Mouse (Mus musculus) lung, postnatal 4 days (tissue): ENCODE results near the gene Zfp512b.

Experiments used
- DNase-seq, 2 experiments: peaks; one replicate each; pipeline ENCODE4 v3.0.0; 2021

The Zfp512b gene

DNA sequence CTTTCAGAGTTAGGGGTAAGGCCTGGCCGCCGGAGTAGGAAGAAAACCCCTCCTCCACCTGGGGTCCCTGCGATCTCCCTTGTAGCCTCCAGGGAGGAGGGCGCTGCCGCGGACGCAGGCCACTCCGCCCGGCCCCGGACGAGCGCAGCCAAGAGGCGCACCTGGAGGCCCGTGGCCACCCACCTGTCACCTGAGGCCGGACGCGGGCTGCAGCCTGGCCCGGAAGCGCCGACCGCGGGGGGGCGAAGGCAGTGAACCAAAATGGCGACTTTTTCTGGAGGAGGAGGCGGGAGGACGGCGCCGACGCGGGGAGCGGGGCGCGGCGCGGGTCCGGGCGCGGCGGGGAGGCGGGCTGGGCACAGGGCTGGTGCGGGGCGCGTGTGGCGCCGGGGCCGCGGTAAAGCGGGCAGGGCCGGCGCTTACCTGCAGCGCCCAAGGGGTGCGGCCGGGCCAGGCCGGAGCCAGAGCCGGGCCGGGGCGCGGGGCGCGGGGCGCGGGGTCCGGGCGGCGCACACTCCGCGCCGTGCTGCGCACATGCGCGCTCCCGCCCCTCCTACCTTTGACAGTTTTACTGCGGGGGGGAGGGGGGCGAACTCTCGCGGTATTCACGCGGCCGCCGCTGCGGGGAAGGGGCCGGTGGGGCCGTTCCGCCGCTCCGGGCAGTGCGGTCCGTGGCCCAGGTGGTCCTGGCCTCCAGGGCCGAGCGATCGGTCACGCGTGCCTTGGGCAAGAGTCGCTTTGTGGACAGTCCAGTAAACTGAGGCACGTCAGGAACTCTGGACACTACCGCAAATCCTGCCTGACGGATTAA is at the start of gene Zfp512b:
Zfp512b (minus strand) TSS at position 573 of the 811 bp plus-strand sequence.
- DNase-seq = peak; percentile 78 to 83

GRCm38 (mm10) chr2:181635865-181636264 is 43.3 kb upstream of the Zfp512b start:
- no peak for DNase-seq

DNA sequence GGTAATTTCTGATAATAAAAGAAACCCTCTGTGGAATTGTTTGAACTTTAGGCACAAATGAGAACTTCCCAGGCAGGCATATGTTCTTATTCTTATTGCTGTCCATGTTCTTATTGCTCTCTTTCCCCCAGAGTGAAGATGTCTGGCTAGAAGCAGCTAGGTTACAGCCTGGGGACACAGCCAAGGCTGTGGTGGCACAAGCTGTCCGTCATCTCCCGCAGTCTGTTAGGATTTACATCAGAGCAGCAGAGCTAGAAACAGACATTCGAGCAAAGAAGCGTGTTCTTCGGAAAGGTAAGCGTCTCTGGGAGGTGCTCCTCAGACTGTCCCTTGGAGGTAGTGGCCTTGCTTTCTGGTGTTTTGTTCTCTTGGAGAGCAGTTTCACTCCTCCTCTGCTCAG is 40.0 kb upstream of the Zfp512b start:
- no peak for DNase-seq

DNA sequence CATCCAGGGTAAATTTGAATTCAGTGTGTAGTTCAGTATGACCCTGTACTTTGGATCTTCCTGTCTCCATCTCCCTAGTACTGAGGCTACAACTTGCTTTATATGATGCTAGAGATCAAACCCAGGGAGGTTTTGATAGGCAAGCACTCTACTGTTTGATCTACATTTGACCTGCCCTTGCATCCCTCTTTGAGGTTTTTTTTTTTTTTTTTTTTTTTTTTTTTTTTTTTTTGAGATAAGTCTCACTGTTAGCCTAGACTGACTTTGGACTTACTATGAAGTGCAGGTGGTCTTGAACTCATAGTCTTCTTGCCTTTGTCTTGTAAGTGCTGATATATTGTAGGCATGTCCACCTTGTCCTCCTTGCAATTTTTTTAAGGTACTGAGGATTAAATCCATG is 35.9 kb upstream of the Zfp512b start:
- DNase-seq = no peak

- peak in 1 of 2 experiments; percentile 28 for DNase-seq
Measured at GRCm38 (mm10) chr2:181623401-181623800, 30.8 kb upstream of the Zfp512b start.

DNA sequence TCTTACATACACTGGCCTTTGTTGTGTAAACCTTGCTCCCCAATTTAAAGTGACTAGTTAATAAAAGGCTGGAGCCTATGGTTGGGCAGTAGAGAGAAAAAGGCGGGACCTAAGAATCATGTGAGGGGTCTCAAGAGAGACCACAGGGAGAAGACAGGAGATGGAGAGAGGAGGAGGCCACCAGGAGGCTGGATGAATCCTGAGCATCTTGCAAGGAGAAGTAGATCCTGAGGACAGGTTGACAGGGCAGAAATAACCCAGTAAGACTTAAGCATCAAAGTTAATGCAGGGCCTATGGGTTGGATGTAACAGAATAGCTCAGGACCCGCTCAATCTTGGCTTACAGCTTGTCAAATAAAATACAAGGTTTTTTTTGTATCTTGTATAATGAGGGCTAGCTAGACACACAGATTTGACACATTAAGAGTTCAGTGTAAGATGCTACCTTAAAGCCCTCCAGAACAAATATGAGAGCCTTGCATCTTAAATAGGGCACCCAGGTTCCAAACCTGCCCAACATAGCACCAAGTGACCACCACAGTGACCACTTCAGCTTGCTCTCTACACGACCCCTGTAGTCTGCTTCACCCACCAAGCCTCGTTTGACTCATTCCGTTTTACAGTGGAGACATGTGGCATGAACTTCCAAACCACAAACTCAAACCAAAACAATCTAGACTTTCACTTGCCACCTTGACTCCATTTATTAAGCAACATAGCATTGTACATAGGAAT is 26.3 kb upstream of the Zfp512b start:
- no peak for DNase-seq

- DNase-seq = no peak
Measured at GRCm38 (mm10) chr2:181602367-181602766, 9.8 kb upstream of the Zfp512b start.

DNA sequence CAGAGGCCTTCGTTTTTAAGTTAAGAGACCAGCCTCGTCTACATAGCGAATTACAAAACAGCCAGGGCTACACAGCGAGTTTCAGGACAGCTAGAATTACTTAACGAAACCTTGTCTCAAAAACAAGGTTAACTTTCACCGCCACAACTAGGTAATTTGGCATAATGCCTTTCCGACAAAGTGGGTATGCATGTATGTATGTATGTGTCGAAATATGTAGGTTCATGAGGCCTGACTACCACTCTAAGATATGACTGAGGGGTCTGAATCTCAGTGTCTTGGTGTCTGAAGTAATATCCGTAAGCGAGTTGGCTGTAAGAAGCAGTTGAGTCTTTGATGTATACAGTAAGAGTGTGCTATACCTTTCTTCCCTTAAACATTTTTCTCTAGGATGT is 9.1 kb upstream of the Zfp512b start:
- DNase-seq = no peak

DNA sequence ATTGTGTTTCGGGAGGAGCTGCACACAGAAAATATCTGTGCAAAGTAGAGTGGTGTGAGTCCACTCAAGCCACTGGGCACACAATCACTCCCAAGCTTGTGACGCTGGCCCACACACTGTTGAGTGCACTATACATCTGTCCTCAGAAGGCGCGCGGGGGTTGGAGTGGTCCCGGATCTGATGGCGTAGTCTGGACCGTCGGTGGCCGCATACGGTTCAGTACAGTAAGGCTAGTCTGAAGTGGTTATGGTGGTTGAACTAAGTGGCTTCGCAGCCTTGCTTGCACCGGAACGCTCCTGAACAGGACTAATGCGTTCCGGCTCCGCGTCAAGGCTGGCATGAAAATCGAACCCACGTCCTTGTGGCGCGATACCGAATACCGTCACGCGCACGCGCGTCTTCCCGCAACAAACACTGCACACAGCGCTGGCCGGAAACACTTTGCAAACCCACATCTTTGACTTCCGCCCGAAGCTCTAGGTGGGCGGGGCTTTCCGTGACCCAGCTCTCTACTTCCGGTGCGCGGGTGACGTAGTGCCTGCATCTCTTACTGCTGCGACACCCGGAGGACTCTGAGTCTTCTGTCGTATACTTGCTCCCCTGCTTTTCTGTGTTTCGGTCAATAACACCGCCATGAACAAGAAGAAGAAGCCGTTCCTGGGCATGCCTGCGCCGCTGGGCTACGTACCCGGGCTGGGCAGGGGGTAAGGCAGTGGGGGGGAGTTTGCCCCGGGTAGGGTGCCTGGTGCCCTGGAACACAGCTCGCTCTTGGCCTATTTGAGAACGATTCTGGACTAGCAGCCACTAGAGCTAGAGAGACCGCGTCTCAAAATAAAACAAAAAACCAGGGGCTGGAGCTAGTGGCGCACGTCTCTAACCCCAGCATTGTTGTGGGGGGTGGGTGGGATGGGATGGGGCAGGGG is 8.5 kb upstream of the Zfp512b start:
- peak; percentile 97 for DNase-seq

DNA sequence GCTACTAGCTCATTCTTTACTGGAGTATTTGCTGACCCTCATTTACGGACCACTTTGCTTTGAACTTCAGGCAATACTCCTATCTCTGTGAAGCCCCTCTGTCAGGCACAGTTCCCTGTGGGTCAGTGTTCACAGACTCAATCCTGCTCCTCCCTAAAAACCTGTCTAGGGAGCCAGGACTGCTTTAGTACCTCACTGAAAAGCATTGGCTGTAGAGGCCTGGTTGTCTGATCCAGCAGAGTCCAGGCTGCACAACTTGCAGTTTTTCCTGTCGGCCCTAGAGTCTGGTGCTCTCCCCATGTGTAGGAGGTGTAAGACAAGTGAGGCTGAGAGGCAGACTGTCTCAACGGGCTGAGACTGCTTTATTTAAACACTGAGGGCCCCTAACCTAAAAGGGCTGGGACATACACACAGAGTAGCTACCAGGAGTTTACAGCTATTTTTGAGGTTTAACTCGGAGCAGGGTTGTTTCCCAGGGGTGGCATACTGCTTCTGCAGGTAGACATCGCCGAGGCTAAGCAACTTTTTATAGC is 7.7 kb upstream of the Zfp512b start:
- DNase-seq = no peak

DNA sequence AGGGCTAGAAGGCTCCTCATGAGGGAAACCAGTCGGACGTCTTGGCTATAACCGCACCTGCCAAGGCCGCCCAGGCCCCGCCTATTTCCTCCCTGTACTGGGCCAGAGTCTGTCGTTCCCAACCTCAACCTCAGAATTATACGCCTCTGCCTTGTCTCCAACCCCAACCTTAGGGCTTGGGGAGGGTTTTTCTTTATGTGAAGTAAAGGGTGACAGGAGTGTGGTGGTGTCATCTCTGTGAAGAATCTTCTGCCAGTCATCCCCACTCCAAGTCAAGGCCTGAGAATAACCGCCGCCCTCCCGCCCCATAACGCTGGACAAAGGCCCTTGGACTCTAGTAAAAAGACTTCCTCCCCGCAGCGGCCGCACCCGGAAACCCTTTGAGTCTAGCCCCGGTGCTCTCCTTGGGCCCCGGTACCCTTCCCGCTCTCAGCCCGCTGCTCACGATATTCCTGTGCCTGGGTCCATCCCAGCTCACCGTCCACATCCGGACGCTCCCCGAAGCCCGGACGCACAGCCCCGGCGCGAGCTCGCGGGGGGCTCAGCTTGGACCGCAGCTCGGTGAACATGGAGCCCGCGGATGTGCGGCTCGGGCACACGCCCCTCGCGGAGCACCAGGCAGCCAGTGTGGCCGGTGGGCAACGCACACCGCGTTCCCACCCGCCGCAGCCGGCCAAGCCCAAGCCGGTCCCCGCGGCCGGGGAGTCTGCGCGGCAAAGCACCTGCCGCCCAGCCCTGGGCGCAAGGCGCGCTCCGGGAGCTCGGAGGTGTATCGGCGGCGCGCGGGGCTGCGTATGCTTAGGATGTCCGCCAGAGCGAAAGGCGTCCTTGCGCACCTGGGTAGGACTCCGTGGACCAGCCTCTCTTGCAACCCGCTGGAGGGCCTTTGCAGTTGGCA is 6.1 kb upstream of the Zfp512b start, which contains the start of gene Samd10:
Samd10 (minus strand) TSS at position 759 of the 898 bp plus-strand sequence.
- peak; percentile 73 to 80 for DNase-seq

DNA sequence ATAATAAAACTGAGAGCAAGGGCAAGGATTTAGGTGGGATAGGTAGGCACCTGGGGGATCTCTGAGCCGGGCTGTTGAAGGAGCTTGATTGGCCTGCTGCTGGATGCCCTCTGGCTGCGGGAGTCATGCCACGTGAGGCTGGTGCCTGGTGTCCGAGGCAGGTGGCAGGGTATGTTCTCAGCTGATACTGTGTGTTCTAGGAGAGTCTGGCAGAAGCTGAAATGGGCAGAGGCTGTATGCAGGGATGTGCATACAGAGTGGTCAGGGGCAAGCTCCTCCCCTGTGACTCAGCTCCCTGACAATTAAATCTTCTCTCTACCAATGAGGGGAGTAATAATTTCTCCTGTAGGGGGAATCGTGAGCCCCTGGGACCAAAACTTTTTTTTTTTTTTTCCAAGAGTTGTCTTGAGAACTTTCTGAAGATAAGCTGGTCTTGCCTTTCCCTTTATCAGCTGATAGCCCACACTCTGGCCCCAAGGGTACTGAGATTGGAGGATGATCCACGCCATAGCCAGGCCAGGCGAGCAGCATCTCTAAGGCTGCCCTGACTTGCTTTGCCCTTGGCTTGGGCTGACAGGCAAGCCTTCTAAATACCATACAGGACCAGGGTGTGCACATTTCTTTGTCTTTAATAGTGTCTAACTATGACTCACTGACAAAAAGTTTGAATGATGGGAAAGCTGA is 4.9 kb upstream of the Zfp512b start:
- peak in 1 of 2 experiments; percentile 21 for DNase-seq

DNA sequence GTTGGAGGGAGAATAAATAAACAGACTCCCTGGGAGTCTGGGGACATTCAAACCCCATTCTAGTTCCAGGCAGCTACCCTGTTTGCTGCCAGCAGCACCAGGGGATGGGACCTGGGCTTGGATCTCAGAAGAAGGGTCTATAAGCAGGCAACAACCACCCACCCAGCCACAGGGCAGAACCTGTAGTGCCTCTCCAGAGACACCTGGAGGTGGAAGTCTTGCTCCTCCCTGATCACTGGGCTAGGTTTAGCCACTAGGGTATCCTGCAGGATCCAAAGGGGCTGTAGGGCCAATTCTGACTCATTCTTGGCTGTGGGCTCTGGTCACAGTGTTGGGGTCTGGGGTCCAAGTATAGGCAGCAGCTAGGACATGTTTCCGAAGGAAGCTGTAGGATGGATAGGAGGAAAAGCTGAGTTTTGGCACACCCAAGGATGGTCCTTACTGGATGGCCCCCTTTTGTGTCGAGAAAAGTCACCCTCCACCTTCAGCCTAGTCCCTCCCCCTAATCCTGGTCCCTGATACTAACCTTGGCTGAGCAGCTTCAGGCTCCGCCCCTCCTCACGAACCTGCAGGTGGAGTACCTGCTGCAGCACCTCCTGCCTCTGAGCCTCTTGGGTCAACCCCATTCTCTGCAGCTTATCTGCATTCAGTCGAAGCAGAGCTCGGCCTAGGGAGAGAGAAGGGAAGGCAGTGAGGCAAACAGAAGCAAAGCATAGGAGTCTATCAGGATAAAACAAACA is 3.8 kb upstream of the Zfp512b start:
- DNase-seq = peak; percentile 3 to 21

DNA sequence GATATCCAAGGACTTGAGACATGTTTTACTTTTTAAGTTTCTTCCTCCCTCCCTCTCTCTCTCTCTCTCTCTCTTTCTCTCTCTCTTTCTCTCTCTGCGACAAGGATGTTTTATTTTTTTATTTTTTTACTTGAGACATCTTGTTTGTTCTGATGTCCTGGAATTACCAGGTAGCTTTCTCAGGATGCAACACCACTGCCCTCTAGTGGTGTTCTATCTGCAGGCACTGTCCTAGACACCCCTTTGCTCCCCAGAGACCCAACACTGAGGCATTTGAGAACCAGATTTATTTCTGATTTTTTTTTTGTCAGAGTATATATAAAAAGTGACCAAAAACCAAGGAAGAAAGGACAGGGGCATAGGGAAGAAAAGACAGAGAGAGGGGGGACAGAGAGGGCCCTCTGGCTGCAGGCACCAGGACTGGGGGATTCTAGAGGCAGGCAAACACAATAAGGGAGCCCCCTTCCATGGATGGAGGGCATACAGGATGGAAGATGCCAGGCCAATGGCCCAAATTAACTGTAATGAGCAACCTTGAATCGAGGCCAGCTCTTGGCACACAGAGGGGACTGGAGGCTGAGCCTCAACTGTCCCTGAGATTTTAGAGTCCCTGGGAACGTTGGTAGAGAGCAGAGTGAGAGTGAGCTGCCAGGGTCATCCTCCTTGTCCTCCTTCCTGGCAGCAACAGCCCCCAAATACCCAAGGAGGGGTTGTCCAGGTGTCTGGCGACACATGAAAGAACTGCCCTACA is 2.5 kb upstream of the Zfp512b start:
- peak in 1 of 2 experiments; percentile 46 for DNase-seq

DNA sequence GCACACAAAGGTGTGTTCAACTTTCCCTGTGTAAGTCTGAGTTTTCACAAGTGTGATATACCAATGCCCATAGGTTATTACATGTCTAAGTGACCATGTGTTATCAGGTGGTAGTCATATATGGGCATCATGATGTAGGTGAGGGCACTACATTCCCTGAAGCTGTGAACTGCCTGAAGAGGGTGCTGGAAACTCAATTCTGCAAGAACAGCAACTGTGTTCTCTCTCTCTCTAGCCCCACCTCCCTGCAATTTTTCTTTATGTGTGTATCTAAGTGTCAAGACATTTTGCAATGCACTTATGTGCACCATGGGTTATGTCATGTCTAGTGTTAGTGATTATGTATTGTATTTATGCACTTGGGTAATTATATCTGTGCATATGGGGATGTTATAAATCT is 1.3 kb upstream of the Zfp512b start:
- DNase-seq = peak in 1 of 2 experiments; percentile 3

GRCm38 (mm10) chr2:181593042-181593421 is 429 bp upstream of the Zfp512b start:
- DNase-seq = no peak

- DNase-seq = peak in 1 of 2 experiments; percentile 25
Measured at GRCm38 (mm10) chr2:181591528-181592085, 996 bp downstream of the Zfp512b start, which contains the start of gene Prpf6. Gene Prpf6 (plus strand): TSS chr2:181591868.

GRCm38 (mm10) chr2:181590471-181590870 is 2.1 kb downstream of the Zfp512b start:
- no peak for DNase-seq

DNA sequence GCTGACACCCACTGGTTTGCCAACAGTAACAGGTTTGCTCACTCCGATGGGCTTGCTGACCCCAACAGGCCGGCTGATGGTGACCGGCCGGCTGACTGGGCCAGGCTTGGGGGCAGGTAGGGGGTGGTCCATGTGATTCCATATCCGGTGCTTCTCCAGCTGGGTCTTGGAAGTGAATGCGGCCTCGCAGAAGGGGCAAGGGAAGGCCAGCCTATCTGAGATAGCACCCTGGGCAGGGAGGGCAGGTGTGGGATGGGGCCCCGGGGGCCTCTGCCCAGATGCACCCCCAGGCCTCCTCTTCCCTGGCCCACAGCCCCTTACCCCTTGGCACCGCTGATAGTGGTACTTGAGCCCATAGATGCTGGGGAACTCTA is 2.9 kb downstream of the Zfp512b start:
- DNase-seq = peak in 1 of 2 experiments; percentile 23
